Mouse (Mus musculus) neural tube, embryonic 11.5 days (tissue): ENCODE measurements around the gene Ubald1. TPM values are rescaled to one million over a fixed set of nuclear protein-coding genes. Genes with fewer than 3 reads are reported as not detected.
A peak's percentile ranks its signal among the peaks of the same experiment; 100 is the strongest.

Source experiments
- ATAC-seq: fragments of 200-750 bp; cut with Nextera tagmentation; 2 replicates; pipeline ENCODE4 v1.8.0; 2017; ENCODE audit warnings: moderate number of reproducible peaks, mild to moderate bottlenecking, moderate TSS enrichment, moderate library complexity; ENCODE audit not compliant: insufficient read depth, low FRiP score, low TSS enrichment
- DNase-seq: peaks from one replicate; pipeline ENCODE4 v3.0.0-alpha.2; 2015; ENCODE audit warnings: low spot score
- H3K27ac ChIP-seq: fragments of 300-500 bp; sonication (generic); 2 replicates; pipeline ENCODE4 v1.5.1; 2014; ENCODE audit warnings: low read depth, mild to moderate bottlenecking, low read length
- H3K27me3 ChIP-seq: fragments of 300-500 bp; sonication (generic); 2 replicates; pipeline ENCODE4 v1.6.1; 2014; ENCODE audit warnings: mild to moderate bottlenecking, low read length, mixed read lengths; ENCODE audit not compliant: control insufficient read depth, insufficient read depth
- H3K36me3 ChIP-seq: fragments of 300-500 bp; sonication (generic); 2 replicates; pipeline ENCODE4 v1.6.1; 2014; ENCODE audit warnings: mild to moderate bottlenecking, low read length, moderate library complexity, mixed read lengths; ENCODE audit not compliant: control insufficient read depth, insufficient read depth
- H3K4me1 ChIP-seq: fragments of 300-500 bp; sonication (generic); 2 replicates; pipeline ENCODE4 v1.6.1; 2014; ENCODE audit warnings: low read length, mixed read lengths; ENCODE audit not compliant: control insufficient read depth, insufficient read depth
- H3K4me2 ChIP-seq: fragments of 300-500 bp; sonication (generic); 2 replicates; pipeline ENCODE4 v1.6.1; 2014; ENCODE audit warnings: low read depth, mild to moderate bottlenecking, moderate library complexity
- H3K4me3 ChIP-seq: fragments of 300-500 bp; sonication (generic); 2 replicates; pipeline ENCODE4 v1.5.1; 2014; ENCODE audit warnings: low read depth, low read length
- H3K9ac ChIP-seq: fragments of 300-500 bp; sonication (generic); 2 replicates; pipeline ENCODE4 v1.6.1; 2014; ENCODE audit warnings: mild to moderate bottlenecking, low read length
- H3K9me3 ChIP-seq: fragments of 300-500 bp; sonication (generic); 2 replicates; pipeline ENCODE4 v1.6.1; 2016; ENCODE audit warnings: low read length; ENCODE audit not compliant: control insufficient read depth
- WGBS: fragments of 180-500 bp; shearing (Covaris S2); extraction: QIAGEN DNeasy Blood & Tissue Kit; methylation state at CpG from one replicate; pipeline ENCODE4 v1.1.7; 2014; 5-methylcytosine and 5-hydroxymethylcytosine counted together
- polyA plus RNA-seq: library from polyadenylated mRNA; unstranded; fragments of >200 nt; fragmentation: Nextera tagmentation; extraction: Ambion mirVana; gene quantifications from 2 replicates; pipeline ENCODE4 v1.2.1, GENCODE M21; 2014

Gene Ubald1
- polyA plus RNA-seq, 1 experiment from 2014 or later, result 35.3 TPM

DNA sequence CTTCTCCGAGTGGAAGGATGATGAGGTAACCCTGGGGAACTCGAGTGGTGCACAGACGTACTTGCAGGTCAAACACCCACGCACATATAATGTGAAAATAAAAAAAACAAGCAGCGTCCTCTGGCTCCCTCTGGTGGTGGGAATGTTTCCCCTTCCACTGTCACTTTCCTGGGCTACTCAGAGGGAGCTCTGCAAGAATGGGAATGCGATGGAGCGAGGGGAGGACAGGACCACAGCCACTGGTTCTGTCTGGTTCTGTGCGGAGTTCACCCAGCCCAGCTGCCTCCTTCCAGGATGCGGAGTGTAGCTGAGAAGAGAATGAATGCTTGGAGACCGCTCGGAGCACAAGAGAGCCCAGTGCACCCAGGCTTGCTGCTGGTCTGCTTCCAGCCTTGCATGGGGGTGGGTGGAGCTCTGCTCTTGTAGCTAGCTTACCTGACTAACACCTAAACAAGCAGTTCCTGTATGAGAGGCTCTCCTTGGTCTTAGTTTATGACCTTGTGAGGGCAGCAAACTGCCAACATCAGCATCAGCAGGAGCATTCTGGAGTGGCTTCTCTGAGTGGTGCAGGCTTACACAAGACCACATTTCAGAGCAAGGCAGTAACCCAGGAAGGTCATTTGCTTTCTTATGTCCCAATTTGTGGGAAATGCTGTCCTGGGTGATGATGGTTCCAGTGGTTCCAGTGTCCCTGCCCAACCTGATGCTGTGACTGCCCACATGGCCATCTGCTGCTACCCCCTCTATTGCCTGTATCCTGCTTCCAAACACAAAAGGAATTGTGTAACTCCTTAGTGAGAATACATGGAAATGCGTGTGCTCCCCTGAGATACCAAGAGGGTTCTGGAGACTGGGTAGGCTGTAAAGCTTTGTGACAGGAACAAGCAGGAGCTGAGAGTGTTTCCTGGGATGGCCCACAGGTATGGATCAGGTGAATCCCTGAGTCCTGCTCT is 33.9 kb upstream of the Ubald1 start:
- Histone ChIP-seq H3K9ac (no peak overlapping the region), H3K36me3 (peaks cover 4% of the 10 kb centered on the region), H3K27ac (no peak overlapping the region), H3K9me3 (no peaks in the 10 kb centered on the region), H3K4me1 (no peaks in the 10 kb centered on the region), H3K4me3 (no peak overlapping the region), H3K4me2 (no peak overlapping the region), H3K27me3 (no peaks in the 10 kb centered on the region)
- 38% methylated on average over 12 of the region's 12 CpGs for WGBS
- DNase-seq, result peak; percentile 77
- ATAC-seq, result no peak

DNA sequence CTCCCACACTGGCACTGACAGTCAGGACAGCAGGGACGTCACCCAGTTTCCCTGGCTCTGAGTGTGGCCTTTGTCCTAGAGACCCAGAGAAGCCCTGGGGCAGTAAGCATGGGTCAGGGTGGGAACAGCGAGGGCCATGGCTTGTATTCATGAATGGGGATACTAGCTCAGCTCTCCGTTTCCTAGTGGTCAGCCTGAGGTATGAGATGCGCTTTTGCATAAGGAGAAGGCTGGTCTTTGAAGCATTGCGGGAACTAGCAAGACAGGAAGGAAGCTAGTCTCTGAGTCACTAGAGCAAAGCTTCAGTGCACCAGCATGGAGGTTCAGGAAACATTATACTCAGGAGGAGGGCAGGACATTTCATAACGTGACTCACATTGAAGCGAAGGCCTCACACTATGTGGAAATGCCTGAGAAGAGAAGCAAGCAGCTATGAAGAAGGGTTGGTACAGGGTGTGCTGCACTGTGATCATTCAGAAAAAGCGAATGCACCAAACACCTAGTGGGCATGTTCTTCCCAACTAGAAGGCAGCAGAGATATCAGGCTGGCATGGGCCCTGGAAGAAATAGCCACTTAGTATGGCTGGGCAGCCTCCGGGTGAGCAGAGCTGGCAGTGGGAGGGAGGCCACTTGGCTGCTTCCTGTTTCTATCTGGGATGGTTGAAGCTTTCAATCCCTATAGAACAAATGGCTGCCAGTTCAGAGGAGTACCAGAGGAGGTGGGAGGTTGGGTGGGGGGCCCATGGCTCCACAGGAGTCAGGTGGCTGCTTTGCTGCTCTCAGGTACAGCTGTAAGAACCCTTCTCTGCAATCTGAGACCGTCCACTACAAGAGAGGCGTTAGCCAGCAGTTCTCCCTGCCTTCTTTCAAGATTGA is 33.0 kb upstream of the Ubald1 start:
- no peaks in the 10 kb centered on the region for H3K9me3 ChIP-seq
- no peak for DNase-seq
- no peak overlapping the region for H3K4me3 ChIP-seq
- H3K4me2 ChIP-seq, result no peak overlapping the region
- H3K9ac ChIP-seq, result no peak overlapping the region
- no peaks in the 10 kb centered on the region for H3K27me3 ChIP-seq
- peaks cover 6% of the 10 kb centered on the region for H3K36me3 ChIP-seq
- no peak for ATAC-seq
- no peaks in the 10 kb centered on the region for H3K4me1 ChIP-seq
- WGBS, result 79% methylated on average over 11 of the region's 11 CpGs
- H3K27ac ChIP-seq, result 0 out of 2 replicates have a peak overlapping the region, but pooled peaks have one; percentile 10

DNA sequence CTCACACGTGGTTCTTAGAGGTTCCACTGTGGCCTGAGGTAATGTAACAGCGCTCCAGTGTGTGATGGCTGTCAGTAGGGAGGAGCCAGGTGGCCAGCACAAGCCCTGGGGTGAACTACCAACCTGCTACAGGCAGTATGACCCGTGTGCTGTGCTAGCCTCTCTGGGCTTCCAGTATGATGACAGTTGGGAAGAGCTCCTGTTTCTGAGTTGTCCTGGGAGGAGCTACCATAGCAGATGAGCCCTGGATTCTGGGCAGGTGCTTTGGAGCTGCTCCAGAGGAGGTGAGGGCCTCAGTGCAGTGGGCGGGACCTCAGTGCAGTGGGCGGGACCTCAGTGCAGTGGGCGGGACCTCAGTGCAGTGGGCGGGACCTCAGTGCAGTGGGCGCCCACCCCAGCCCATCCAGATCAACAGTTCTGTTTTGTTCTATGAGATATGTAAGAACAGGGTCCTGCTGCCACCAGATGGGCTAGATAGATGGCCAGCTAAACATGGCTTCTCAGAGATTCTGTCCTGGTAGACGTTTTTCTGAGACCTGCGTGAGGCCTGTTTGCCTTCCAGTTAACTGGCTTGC is 32.0 kb upstream of the Ubald1 start:
- ATAC-seq, result no peak
- H3K36me3 ChIP-seq, result peaks cover 6% of the 10 kb centered on the region

GRCm38 (mm10) chr16:4910758-4911157 is 30.6 kb upstream of the Ubald1 start:
- no peak overlapping the region for H3K4me2 ChIP-seq
- no peaks in the 10 kb centered on the region for H3K4me1 ChIP-seq
- H3K27ac ChIP-seq, result no peak overlapping the region
- no peaks in the 10 kb centered on the region for H3K27me3 ChIP-seq
- H3K9me3 ChIP-seq, result no peaks in the 10 kb centered on the region
- H3K36me3 ChIP-seq, result peaks cover 6% of the 10 kb centered on the region
- no peak for ATAC-seq
- H3K4me3 ChIP-seq, result no peak overlapping the region
- WGBS, result 93% methylated on average over 8 of the region's 8 CpGs
- no peak overlapping the region for H3K9ac ChIP-seq
- no peak for DNase-seq

More for the DNA sequence above, 32.0 kb upstream of the Ubald1 start:
- WGBS, result 82% methylated on average over 10 of the region's 10 CpGs
- no peak for DNase-seq
- H3K27me3 ChIP-seq, result no peaks in the 10 kb centered on the region
- no peak overlapping the region for H3K27ac ChIP-seq
- no peak overlapping the region for H3K4me2 ChIP-seq
- H3K4me1 ChIP-seq, result no peaks in the 10 kb centered on the region
- no peak overlapping the region for H3K4me3 ChIP-seq
- H3K9me3 ChIP-seq, result no peaks in the 10 kb centered on the region
- H3K9ac ChIP-seq, result no peak overlapping the region

- Histone ChIP-seq H3K27ac (no peak overlapping the region), H3K4me1 (no peaks in the 10 kb centered on the region), H3K27me3 (no peaks in the 10 kb centered on the region), H3K36me3 (peaks cover 6% of the 10 kb centered on the region), H3K4me2 (no peak overlapping the region), H3K9ac (no peak overlapping the region), H3K4me3 (no peak overlapping the region), H3K9me3 (no peaks in the 10 kb centered on the region)
- WGBS, result 98% methylated on average over 2 of the region's 2 CpGs
- ATAC-seq (no peak), DNase-seq (no peak)
Observed at GRCm38 (mm10) chr16:4909745-4910144, 29.6 kb upstream of the Ubald1 start.

DNA sequence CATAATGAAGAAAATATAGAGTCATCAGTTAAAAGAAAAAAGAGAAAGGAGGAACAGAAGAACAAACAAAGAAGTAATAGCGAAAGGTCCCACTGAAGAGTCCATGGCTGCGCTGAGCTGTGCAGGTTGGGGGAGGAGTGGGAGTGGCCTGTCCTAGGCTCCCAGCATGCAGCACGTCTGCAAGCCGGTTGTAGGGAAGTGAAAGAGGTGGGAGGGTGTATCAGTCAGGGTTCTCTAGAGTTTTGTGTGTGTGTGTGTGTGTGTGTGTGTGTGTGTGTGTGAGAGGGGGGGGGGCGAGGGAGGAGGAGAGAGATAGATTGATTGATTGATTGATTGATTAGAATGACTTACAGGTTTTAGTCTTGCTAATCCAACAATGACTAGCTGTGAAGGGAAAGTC is 27.9 kb upstream of the Ubald1 start:
- WGBS, result 58% methylated on average over 5 of the region's 5 CpGs
- Histone ChIP-seq H3K27me3 (no peaks in the 10 kb centered on the region), H3K36me3 (peaks cover 6% of the 10 kb centered on the region), H3K4me2 (no peak overlapping the region), H3K27ac (no peak overlapping the region), H3K4me3 (no peak overlapping the region), H3K4me1 (no peaks in the 10 kb centered on the region), H3K9ac (no peak overlapping the region), H3K9me3 (no peaks in the 10 kb centered on the region)
- no peak for DNase-seq
- ATAC-seq, result no peak

- H3K4me2 ChIP-seq, result no peak overlapping the region
- no peak for DNase-seq
- H3K9me3 ChIP-seq, result no peaks in the 10 kb centered on the region
- no peaks in the 10 kb centered on the region for H3K4me1 ChIP-seq
- H3K27ac ChIP-seq, result no peak overlapping the region
- H3K27me3 ChIP-seq, result no peaks in the 10 kb centered on the region
- peaks cover 6% of the 10 kb centered on the region for H3K36me3 ChIP-seq
- 83% methylated on average over 2 of the region's 2 CpGs for WGBS
- H3K4me3 ChIP-seq, result no peak overlapping the region
- H3K9ac ChIP-seq, result no peak overlapping the region
- no peak for ATAC-seq
Observed at GRCm38 (mm10) chr16:4907386-4907785, 27.3 kb upstream of the Ubald1 start.

- no peaks in the 10 kb centered on the region for H3K9me3 ChIP-seq
- H3K4me3 ChIP-seq, result no peak overlapping the region
- H3K27me3 ChIP-seq, result no peaks in the 10 kb centered on the region
- no peak overlapping the region for H3K9ac ChIP-seq
- no peaks in the 10 kb centered on the region for H3K4me1 ChIP-seq
- H3K4me2 ChIP-seq, result no peak overlapping the region
- DNase-seq (no peak), ATAC-seq (no peak)
- H3K36me3 ChIP-seq, result peaks cover 3% of the 10 kb centered on the region; the same call in 1 of the 2 replicates
- no peak overlapping the region for H3K27ac ChIP-seq
Observed at GRCm38 (mm10) chr16:4906559-4906958, 26.4 kb upstream of the Ubald1 start.
